Mouse (Mus musculus) kidney, adult 11 months (tissue): Measurements from ENCODE around the gene Mutyh.

Experiments used
- DNase-seq: peaks from one replicate; pipeline ENCODE4 v3.0.0; 2022

Gene Mutyh

GRCm38 (mm10) chr4:116807197-116808129, at the start of gene Mutyh, which contains the start of gene Toe1:
Gene Mutyh, plus strand, starts transcription at chr4:116807723.
Gene Toe1, minus strand, starts transcription at chr4:116807640.
- DNase-seq, result peak; percentile 94

- no peak for DNase-seq
Measured at GRCm38 (mm10) chr4:116761914-116762313, 45.6 kb upstream of the Mutyh start.

- DNase-seq, result no peak
Measured at GRCm38 (mm10) chr4:116764001-116764400, 43.5 kb upstream of the Mutyh start.

- DNase-seq, result no peak
Measured at GRCm38 (mm10) chr4:116768510-116768909, 39.0 kb upstream of the Mutyh start.

GRCm38 (mm10) chr4:116769060-116769459, 38.5 kb upstream of the Mutyh start:
- DNase-seq, result no peak

GRCm38 (mm10) chr4:116776391-116776790, 31.1 kb upstream of the Mutyh start:
- DNase-seq, result no peak

GRCm38 (mm10) chr4:116777079-116777478, 30.4 kb upstream of the Mutyh start:
- DNase-seq, result no peak

GRCm38 (mm10) chr4:116780541-116780940, 27.0 kb upstream of the Mutyh start:
- no peak for DNase-seq

GRCm38 (mm10) chr4:116781366-116781765, 26.2 kb upstream of the Mutyh start:
- DNase-seq, result no peak

GRCm38 (mm10) chr4:116782171-116782570, 25.4 kb upstream of the Mutyh start:
- DNase-seq, result no peak

- DNase-seq, result no peak
Measured at GRCm38 (mm10) chr4:116786587-116786986, 20.9 kb upstream of the Mutyh start.

- no peak for DNase-seq
Measured at GRCm38 (mm10) chr4:116787985-116788760, 19.4 kb upstream of the Mutyh start.

- peak; percentile 62 for DNase-seq
Measured at GRCm38 (mm10) chr4:116788956-116789355, 18.6 kb upstream of the Mutyh start.

- no peak for DNase-seq
Measured at GRCm38 (mm10) chr4:116792453-116792852, 15.1 kb upstream of the Mutyh start.

- no peak for DNase-seq
Measured at GRCm38 (mm10) chr4:116794273-116794672, 13.2 kb upstream of the Mutyh start.

GRCm38 (mm10) chr4:116796442-116797110, 10.9 kb upstream of the Mutyh start:
- DNase-seq, result peak; percentile 68

- DNase-seq, result no peak
Measured at GRCm38 (mm10) chr4:116799901-116800300, 7.6 kb upstream of the Mutyh start.

GRCm38 (mm10) chr4:116811012-116811411, 3.5 kb downstream of the Mutyh start:
- DNase-seq, result no peak

GRCm38 (mm10) chr4:116815276-116815675, 7.8 kb downstream of the Mutyh start:
- no peak for DNase-seq

- DNase-seq, result no peak
Measured at GRCm38 (mm10) chr4:116817486-116817885, 10.0 kb downstream of the Mutyh start.

- DNase-seq, result no peak
Measured at GRCm38 (mm10) chr4:116819968-116820901, 12.7 kb downstream of the Mutyh start.
